Mouse (Mus musculus) regulatory T cell (primary cell): ENCODE results near the gene Mrpl40.

Experiments
- in situ Hi-C: fragments of 300-600 bp; cut with MboI, MseI; formaldehyde crosslinking; loops from one replicate; pipeline ENCODE4 v1.15.1; 2025; ENCODE audit warnings: high pct_unique_total_duplicates

Mrpl40 gene

DNA sequence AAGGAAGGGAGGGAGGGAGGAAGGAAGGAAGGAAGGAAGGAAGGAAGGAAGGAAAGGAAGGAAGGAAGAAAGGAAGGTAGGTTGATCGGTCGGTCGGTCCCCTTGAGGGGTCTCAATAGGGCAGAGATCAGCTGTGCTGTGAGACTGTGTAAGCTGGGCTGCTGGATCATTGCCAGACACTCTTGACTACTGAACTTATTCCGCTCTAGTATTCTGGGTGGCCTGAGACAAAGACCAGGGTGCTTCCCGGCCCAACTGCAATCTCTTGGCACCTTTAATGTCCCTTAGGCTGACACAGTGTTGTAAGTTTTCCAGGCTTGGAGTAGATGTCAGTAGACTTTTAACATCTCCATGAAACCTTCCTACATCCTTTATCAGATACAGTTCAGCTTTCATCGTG is 47.6 kb downstream of the Mrpl40 start:
- in situ Hi-C loops: no loop called here

DNA sequence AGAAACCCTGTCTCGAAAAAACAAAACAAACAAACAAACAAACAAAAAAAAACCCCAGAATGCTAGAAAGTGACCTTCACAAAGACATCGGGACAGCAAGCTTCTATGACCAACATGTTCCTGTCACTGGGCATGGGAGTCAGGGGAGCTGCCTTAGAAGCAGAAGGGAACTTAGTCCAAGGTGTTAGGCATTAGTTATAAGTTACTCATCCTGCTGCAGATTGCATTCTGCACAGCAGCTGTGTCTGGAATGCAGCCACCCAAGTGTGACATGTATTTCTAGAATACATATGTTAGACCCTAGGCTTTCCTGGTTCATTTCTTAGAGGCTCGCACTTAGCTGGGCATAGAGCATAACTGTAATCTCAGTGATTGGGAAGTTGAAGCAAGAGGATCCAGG is 48.0 kb downstream of the Mrpl40 start:
- in situ Hi-C loops: no loop called here

DNA sequence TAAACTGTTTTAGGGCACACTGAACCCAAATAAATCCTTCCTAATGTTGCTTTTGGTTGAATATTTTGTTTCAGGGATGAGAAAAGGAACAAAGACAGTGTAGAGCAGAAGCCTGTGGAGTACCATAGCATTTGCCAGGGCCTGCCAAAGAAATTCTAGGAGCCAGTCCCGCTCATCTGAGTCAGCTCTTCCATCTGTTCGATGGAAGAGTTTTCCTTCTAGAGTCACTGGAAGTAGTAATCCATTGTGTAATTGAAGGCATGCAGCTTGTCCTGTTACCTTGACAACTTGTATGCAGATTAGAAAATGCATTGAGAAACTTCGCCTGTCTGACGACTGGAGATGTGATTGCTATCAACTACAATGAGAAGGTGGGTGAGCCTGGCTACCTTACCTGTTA is 53.7 kb downstream of the Mrpl40 start:
- in situ Hi-C loops: no loop called here

DNA sequence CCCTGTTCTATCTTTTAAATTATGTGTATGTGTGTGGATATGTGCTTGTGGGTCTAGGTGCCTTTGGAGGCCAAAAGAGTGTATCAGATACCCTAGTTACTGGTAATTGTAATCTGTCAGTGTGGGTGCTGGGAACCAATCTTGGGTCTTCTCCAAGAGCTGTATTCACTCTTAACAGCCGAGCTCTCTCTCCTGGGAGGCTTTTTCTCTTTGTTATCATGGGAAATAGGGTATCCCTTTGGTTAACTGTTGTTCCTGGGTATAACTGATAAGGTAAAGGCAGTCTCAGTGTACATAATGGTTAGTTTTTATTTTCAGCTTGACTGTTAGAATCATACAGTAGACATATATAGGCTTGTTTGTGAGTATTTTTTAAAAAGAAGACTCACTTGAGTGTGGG is 54.3 kb downstream of the Mrpl40 start:
- in situ Hi-C loops: no loop called here
